Mouse (Mus musculus): ENCODE results near the gene Amfr.

- TF ChIP-seq GATA1 (IDR thresholded peaks at IDR 0.05; ENCODE audit: low read length) (no peak), TAL1 (IDR thresholded peaks at IDR 0.05; ENCODE audit: low read length) (no peak)
Measured at GRCm38 (mm10) chr8:94010101-94010705, 2.4 kb downstream of the Amfr start.
